Mouse (Mus musculus): ENCODE data around the gene Ddx25. TPM values are rescaled to one million over a fixed set of nuclear protein-coding genes. Genes with fewer than 3 reads are reported as not detected.
A peak's percentile ranks its signal among the peaks of the same experiment; 100 is the strongest.

Gene Ddx25
- polyA plus RNA-seq, 1 experiment from 2014 or later: 30.1 TPM

- ATAC-seq: no peak
- WGBS: 87% methylated on average over 4 of the region's 4 CpGs
- Histone ChIP-seq H3K36me3 (ENCODE audit: control insufficient read depth, insufficient read depth, low read length) (no peaks in the 10 kb centered on the region), H3K4me1 (ENCODE audit: control insufficient read depth, insufficient read depth, low read depth, low read length) (no peaks in the 10 kb centered on the region), H3K4me2 (ENCODE audit: low read length) (no peak overlapping the region), H3K27me3 (replicated peaks; ENCODE audit: control insufficient read depth, insufficient read depth, low read length) (no peaks in the 10 kb centered on the region), H3K4me3 (ENCODE audit: low read length) (no peak overlapping the region), H3K9me3 (ENCODE audit: control insufficient read depth, low read length) (no peaks in the 10 kb centered on the region), H3K27ac (ENCODE audit: low read depth, low read length) (no peak overlapping the region), H3K9ac (ENCODE audit: low read depth, low read length) (no peak overlapping the region)
These were observed 44.4 kb downstream of the Ddx25 start for GRCm38 (mm10) chr9:35513900-35514299.

- H3K27me3 ChIP-seq (replicated peaks; ENCODE audit: control insufficient read depth, insufficient read depth, low read length): no peaks in the 10 kb centered on the region
- H3K4me1 ChIP-seq (ENCODE audit: control insufficient read depth, insufficient read depth, low read depth, low read length): peaks cover 5% of the 10 kb centered on the region; the same call in 1 of the 2 replicates
- 46% methylated on average over 8 of the region's 8 CpGs for WGBS
- no peaks in the 10 kb centered on the region for H3K9me3 ChIP-seq (ENCODE audit: control insufficient read depth, low read length)
- H3K27ac ChIP-seq (ENCODE audit: low read depth, low read length): no peak overlapping the region
- no peak overlapping the region for H3K9ac ChIP-seq (ENCODE audit: low read depth, low read length)
- H3K4me3 ChIP-seq (ENCODE audit: low read length): no peak overlapping the region
- H3K36me3 ChIP-seq (ENCODE audit: control insufficient read depth, insufficient read depth, low read length): peaks cover 2% of the 10 kb centered on the region; the same call in 1 of the 2 replicates
- ATAC-seq: peak; percentile 80
- H3K4me2 ChIP-seq (ENCODE audit: low read length): no peak overlapping the region
These were observed 50.1 kb downstream of the Ddx25 start for GRCm38 (mm10) chr9:35508234-35508633.

- Histone ChIP-seq H3K9ac (ENCODE audit: low read depth, low read length) (no peak overlapping the region), H3K27me3 (replicated peaks; ENCODE audit: control insufficient read depth, insufficient read depth, low read length) (no peaks in the 10 kb centered on the region), H3K4me2 (ENCODE audit: low read length) (no peak overlapping the region), H3K4me1 (ENCODE audit: control insufficient read depth, insufficient read depth, low read depth, low read length) (no peaks in the 10 kb centered on the region), H3K36me3 (ENCODE audit: control insufficient read depth, insufficient read depth, low read length) (peaks cover 2% of the 10 kb centered on the region; the same call in 1 of the 2 replicates), H3K9me3 (ENCODE audit: control insufficient read depth, low read length) (no peaks in the 10 kb centered on the region), H3K4me3 (ENCODE audit: low read length) (no peak overlapping the region), H3K27ac (ENCODE audit: low read depth, low read length) (no peak overlapping the region)
- no peak for ATAC-seq
- WGBS: 82% methylated on average over 10 of the region's 10 CpGs
These were observed 55.8 kb downstream of the Ddx25 start for GRCm38 (mm10) chr9:35502361-35503000.

- Histone ChIP-seq H3K4me1 (ENCODE audit: control insufficient read depth, insufficient read depth, low read depth, low read length) (no peaks in the 10 kb centered on the region), H3K27me3 (replicated peaks; ENCODE audit: control insufficient read depth, insufficient read depth, low read length) (no peaks in the 10 kb centered on the region), H3K9me3 (ENCODE audit: control insufficient read depth, low read length) (no peaks in the 10 kb centered on the region), H3K4me2 (ENCODE audit: low read length) (no peak overlapping the region), H3K36me3 (ENCODE audit: control insufficient read depth, insufficient read depth, low read length) (peaks cover 2% of the 10 kb centered on the region; the same call in 1 of the 2 replicates), H3K27ac (ENCODE audit: low read depth, low read length) (no peak overlapping the region), H3K4me3 (ENCODE audit: low read length) (no peak overlapping the region), H3K9ac (ENCODE audit: low read depth, low read length) (no peak overlapping the region)
- 78% methylated on average over 6 of the region's 6 CpGs for WGBS
- no peak for ATAC-seq
These were observed 58.4 kb downstream of the Ddx25 start for GRCm38 (mm10) chr9:35499946-35500345.

- no peak overlapping the region for H3K9ac ChIP-seq (ENCODE audit: low read depth, low read length)
- no peak overlapping the region for H3K4me3 ChIP-seq (ENCODE audit: low read length)
- no peak overlapping the region for H3K4me2 ChIP-seq (ENCODE audit: low read length)
- 73% methylated on average over 3 of the region's 3 CpGs for WGBS
- H3K36me3 ChIP-seq (ENCODE audit: control insufficient read depth, insufficient read depth, low read length): no peaks in the 10 kb centered on the region
- no peaks in the 10 kb centered on the region for H3K4me1 ChIP-seq (ENCODE audit: control insufficient read depth, insufficient read depth, low read depth, low read length)
- no peak overlapping the region for H3K27ac ChIP-seq (ENCODE audit: low read depth, low read length)
- H3K27me3 ChIP-seq (replicated peaks; ENCODE audit: control insufficient read depth, insufficient read depth, low read length): no peaks in the 10 kb centered on the region
- ATAC-seq: no peak
- H3K9me3 ChIP-seq (ENCODE audit: control insufficient read depth, low read length): no peaks in the 10 kb centered on the region
These were observed 62.9 kb downstream of the Ddx25 start for GRCm38 (mm10) chr9:35495471-35495870.

DNA sequence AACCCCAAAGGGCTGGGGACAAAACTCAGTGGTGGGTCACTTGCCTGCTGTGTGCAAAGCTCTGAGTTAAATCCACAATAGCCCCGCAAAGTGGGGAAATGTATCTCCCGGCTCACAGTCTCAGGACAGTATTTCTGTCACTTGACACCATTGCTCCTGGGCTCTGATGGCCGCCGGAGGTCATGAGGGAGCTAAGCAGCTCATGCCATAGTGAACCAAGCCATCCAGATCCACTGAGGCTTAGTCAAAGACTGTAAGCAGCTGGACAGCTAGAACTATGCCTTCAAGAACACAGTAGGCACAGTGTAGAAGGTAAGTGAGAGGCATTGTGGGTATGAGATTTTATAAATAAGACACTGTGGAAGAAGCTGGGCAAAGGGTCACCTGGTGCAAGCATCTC is 63.4 kb downstream of the Ddx25 start:
- Histone ChIP-seq H3K27me3 (replicated peaks; ENCODE audit: control insufficient read depth, insufficient read depth, low read length) (no peaks in the 10 kb centered on the region), H3K4me1 (ENCODE audit: control insufficient read depth, insufficient read depth, low read depth, low read length) (no peaks in the 10 kb centered on the region), H3K4me2 (ENCODE audit: low read length) (no peak overlapping the region), H3K36me3 (ENCODE audit: control insufficient read depth, insufficient read depth, low read length) (no peaks in the 10 kb centered on the region), H3K9me3 (ENCODE audit: control insufficient read depth, low read length) (no peaks in the 10 kb centered on the region), H3K27ac (ENCODE audit: low read depth, low read length) (no peak overlapping the region), H3K4me3 (ENCODE audit: low read length) (no peak overlapping the region), H3K9ac (ENCODE audit: low read depth, low read length) (no peak overlapping the region)
- ATAC-seq: no peak
- 73% methylated on average over 4 of the region's 4 CpGs for WGBS

DNA sequence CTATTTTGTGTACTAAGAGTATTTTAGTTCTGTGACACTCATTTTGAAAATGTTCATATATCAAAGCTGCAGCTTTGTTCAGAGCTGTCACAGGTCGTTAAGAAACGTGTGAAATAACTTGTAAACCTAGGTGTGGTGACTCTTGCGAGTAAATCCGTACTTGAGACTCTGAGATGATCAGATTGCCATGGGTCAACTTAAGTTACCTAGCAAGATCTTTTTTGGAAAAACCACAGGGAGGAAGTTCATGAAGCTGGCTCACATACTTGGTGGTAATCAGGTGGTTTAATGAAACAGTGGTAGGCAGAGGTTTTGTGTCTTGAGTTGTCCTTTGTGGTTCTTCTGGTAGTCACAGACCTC is 64.6 kb downstream of the Ddx25 start:
- 58% methylated on average over 4 of the region's 4 CpGs for WGBS
- ATAC-seq: no peak
- H3K27ac ChIP-seq (ENCODE audit: low read depth, low read length): no peak overlapping the region

DNA sequence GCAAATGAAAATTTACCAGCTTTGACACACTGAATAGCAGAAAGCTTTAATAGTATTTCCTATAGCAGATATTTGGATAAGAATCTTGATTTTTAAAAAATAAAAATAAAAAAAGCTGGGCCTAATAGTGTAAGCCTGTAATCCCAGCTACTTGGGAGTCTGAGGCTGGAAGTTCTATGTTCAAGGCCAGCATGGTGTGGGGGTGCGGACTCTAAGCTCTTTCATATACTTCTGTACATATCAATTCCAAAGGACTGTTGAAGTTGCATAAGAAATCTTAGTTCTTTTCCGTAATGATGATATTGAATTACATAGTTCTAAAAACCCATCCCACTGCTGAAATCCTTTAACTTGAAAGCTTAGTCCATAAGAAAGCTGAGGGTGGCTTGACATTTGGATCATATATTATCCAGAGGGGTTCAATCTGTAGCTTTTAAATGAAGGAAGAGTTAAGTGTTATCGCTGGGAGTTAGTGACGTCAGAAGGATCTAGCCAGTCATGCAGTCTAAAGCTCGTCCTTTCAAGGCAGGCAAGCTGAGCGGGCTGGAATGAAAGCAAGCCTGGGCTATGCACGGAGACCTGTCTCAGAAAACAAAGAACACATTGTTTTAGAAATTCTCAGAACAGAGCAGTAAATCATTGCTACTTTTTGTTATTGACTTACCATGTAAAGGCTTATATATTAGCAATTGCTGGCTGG is 65.1 kb downstream of the Ddx25 start:
- no peak overlapping the region for H3K4me2 ChIP-seq (ENCODE audit: low read length)
- H3K4me1 ChIP-seq (ENCODE audit: control insufficient read depth, insufficient read depth, low read depth, low read length): no peaks in the 10 kb centered on the region
- no peaks in the 10 kb centered on the region for H3K27me3 ChIP-seq (replicated peaks; ENCODE audit: control insufficient read depth, insufficient read depth, low read length)
- 50% methylated on average over 7 of the region's 7 CpGs for WGBS
- H3K9me3 ChIP-seq (ENCODE audit: control insufficient read depth, low read length): no peaks in the 10 kb centered on the region
- H3K27ac ChIP-seq (ENCODE audit: low read depth, low read length): no peak overlapping the region
- no peak overlapping the region for H3K4me3 ChIP-seq (ENCODE audit: low read length)
- ATAC-seq: no peak
- H3K36me3 ChIP-seq (ENCODE audit: control insufficient read depth, insufficient read depth, low read length): no peaks in the 10 kb centered on the region
- H3K9ac ChIP-seq (ENCODE audit: low read depth, low read length): no peak overlapping the region

More for the DNA sequence above, 64.6 kb downstream of the Ddx25 start:
- Histone ChIP-seq H3K27me3 (replicated peaks; ENCODE audit: control insufficient read depth, insufficient read depth, low read length) (no peaks in the 10 kb centered on the region), H3K36me3 (ENCODE audit: control insufficient read depth, insufficient read depth, low read length) (no peaks in the 10 kb centered on the region), H3K9me3 (ENCODE audit: control insufficient read depth, low read length) (no peaks in the 10 kb centered on the region), H3K9ac (ENCODE audit: low read depth, low read length) (no peak overlapping the region), H3K4me2 (ENCODE audit: low read length) (no peak overlapping the region), H3K4me1 (ENCODE audit: control insufficient read depth, insufficient read depth, low read depth, low read length) (no peaks in the 10 kb centered on the region), H3K4me3 (ENCODE audit: low read length) (no peak overlapping the region)

DNA sequence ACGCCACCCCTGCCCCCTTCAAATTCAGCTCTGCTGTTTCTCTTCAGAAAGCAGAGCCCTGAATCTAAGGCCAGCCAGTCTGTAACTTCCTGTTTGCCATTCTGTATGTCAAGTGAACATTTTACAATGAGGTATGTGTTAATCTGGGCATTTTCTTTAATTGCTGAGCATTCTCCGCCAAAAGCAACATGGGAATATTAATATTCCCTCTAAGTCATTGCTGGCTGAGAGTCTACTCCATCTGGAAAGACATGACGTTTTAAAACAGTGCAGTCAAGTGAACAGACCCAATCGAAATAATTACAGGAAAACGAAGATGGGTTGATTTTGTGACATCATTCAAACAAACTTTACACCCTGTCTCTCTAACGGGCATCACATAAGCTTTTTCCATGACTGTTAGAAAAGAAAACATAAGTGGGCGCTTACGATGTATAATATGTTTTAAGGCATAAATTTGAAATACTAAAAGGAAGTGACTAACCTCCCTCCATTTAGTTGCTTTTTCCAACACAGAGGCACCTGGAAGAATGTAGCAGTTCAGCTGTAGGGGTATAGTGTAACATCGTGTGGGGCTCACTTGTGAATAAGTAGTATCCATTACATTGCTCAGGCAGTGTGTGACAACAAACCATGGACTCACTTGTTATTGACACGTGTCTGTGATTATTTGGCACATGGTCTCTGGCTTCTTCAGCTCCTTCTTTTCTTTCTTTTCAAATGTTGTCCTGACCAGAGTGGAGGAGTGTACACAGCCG is 67.0 kb downstream of the Ddx25 start:
- Histone ChIP-seq H3K4me1 (ENCODE audit: control insufficient read depth, insufficient read depth, low read depth, low read length) (no peaks in the 10 kb centered on the region), H3K27ac (ENCODE audit: low read depth, low read length) (no peak overlapping the region), H3K9ac (ENCODE audit: low read depth, low read length) (no peak overlapping the region), H3K9me3 (ENCODE audit: control insufficient read depth, low read length) (no peaks in the 10 kb centered on the region), H3K4me3 (ENCODE audit: low read length) (no peak overlapping the region), H3K27me3 (replicated peaks; ENCODE audit: control insufficient read depth, insufficient read depth, low read length) (no peaks in the 10 kb centered on the region), H3K4me2 (ENCODE audit: low read length) (no peak overlapping the region), H3K36me3 (ENCODE audit: control insufficient read depth, insufficient read depth, low read length) (no peaks in the 10 kb centered on the region)
- 78% methylated on average over 11 of the region's 11 CpGs for WGBS
- ATAC-seq: no peak

All from hindbrain, embryonic 16.5 days (tissue).